In the genomic region with DNA sequence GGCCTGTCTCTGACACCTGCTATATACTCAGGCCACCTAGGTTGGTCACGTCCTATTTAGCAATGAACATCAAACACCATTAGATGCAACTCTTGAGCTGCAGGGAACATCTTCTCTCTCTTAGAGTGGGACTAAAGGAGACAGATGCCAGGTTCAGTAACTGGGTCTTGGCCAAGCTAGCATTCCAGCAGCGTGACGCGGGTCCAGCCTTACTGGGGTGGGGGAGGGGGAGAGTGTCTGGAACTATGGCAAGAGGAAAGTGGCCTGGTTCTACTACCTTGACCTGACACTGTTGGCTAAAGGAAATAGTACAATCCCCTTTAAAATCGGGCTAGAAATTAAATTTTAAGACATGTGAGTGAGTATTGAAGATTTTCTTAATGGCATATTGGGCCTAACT, we compare ENCODE assay signal across 17 mouse cellular contexts. TPM values are rescaled to one million over a fixed set of nuclear protein-coding genes. Genes with fewer than 3 reads are reported as not detected.
DNase-seq lines count a peak whose midpoint lies in the region; ATAC-seq and TF ChIP-seq lines count a peak whose summit lies in the region.
"Had no signal": no experiment of that assay in that cellular context is flagged by ENCODE, and none has a peak within 500 bp of the region (broad histone marks: within the 10 kb centered on the region; RNA-seq: fewer than 3 reads in every experiment).

No protein-coding gene starts in this region.

- intact Hi-C loops in left cerebral cortex, postnatal 10 days (cut with DNase I): no loop called here

- H3K4me3 ChIP-seq in heart, embryonic 14.5 days (ENCODE audit: control insufficient read depth in 1 of 2, insufficient read depth in 1 of 2, low read depth in 1 of 2, low read length in 2 of 2): no peak overlapping the region
- H3K4me3 ChIP-seq in neural tube, embryonic 13.5 days: no peak overlapping the region
- H3K4me3 ChIP-seq in intestine, postnatal 0 days (ENCODE audit: low read depth, low read length): no peak overlapping the region
- H3K4me3 ChIP-seq: left cerebral cortex, adult 2 months; limb, embryonic 15.5 days had no signal

- peaks cover 38 to 52% of the 10 kb centered on the region in 2 experiments for H3K4me1 ChIP-seq in heart, embryonic 14.5 days (ENCODE audit: control insufficient read depth in 2 of 2, insufficient read depth in 2 of 2, low read length in 2 of 2)
- H3K4me1 ChIP-seq in neural tube, embryonic 13.5 days (replicated peaks): peaks cover 56% of the 10 kb centered on the region
- no peaks in the 10 kb centered on the region for H3K4me1 ChIP-seq in intestine, postnatal 0 days (replicated peaks; ENCODE audit: control insufficient read depth, insufficient read depth, low read length)

- 38% methylated on average over 5 of the region's 5 CpGs for WGBS in heart, embryonic 14.5 days
- WGBS in neural tube, embryonic 13.5 days: 86% methylated on average over 5 of the region's 5 CpGs
- WGBS in intestine, postnatal 0 days: 73% methylated on average over 5 of the region's 5 CpGs

- no peak overlapping the region for H3K4me2 ChIP-seq in heart, embryonic 14.5 days (ENCODE audit: low read length)
- H3K4me2 ChIP-seq in neural tube, embryonic 13.5 days: no peak overlapping the region
- no peak overlapping the region for H3K4me2 ChIP-seq in intestine, postnatal 0 days (replicated peaks; ENCODE audit: low read depth)
- H3K4me2 ChIP-seq: limb, embryonic 15.5 days had no signal

- ATAC-seq in heart, embryonic 14.5 days (ENCODE audit: insufficient number of reproducible peaks, insufficient read depth, low FRiP score, low read depth): no peak
- no peak for ATAC-seq in neural tube, embryonic 13.5 days (ENCODE audit: low read depth)
- ATAC-seq in intestine, postnatal 0 days: no peak
- ATAC-seq: forebrain, embryonic 16.5 days had no signal

- H3K9ac ChIP-seq in heart, embryonic 14.5 days (ENCODE audit: low read length): no peak overlapping the region
- no peak overlapping the region for H3K9ac ChIP-seq in neural tube, embryonic 13.5 days
- no peak overlapping the region for H3K9ac ChIP-seq in intestine, postnatal 0 days (ENCODE audit: low read depth, low read length)
- H3K9ac ChIP-seq: limb, embryonic 15.5 days had no signal

- H3K36me3 ChIP-seq in heart, embryonic 14.5 days (ENCODE audit: control insufficient read depth, insufficient read depth, low read length): peaks cover 81% of the 10 kb centered on the region
- peaks cover 40% of the 10 kb centered on the region for H3K36me3 ChIP-seq in neural tube, embryonic 13.5 days
- peaks cover 74% of the 10 kb centered on the region for H3K36me3 ChIP-seq in intestine, postnatal 0 days (ENCODE audit: control insufficient read depth, insufficient read depth)

- no peaks in the 10 kb centered on the region for H3K9me3 ChIP-seq in heart, embryonic 14.5 days (ENCODE audit: control insufficient read depth, low read length)
- no peaks in the 10 kb centered on the region for H3K9me3 ChIP-seq in neural tube, embryonic 13.5 days
- no peaks in the 10 kb centered on the region for H3K9me3 ChIP-seq in intestine, postnatal 0 days (ENCODE audit: control insufficient read depth)
- H3K9me3 ChIP-seq: limb, embryonic 15.5 days had no signal

- peak; percentile 61 to 79 for DNase-seq in adrenal gland, adult (ENCODE audit: inconsistent age in 2 of 2, low spot score in 1 of 2)
- no peak for DNase-seq in adrenal gland, adult 8-10 months
- DNase-seq in heart, adult 8-10 months (ENCODE audit: low spot score): no peak
- DNase-seq in neural tube, embryonic 10.5 days (ENCODE audit: extremely low spot score, low spot score): no peak
- DNase-seq in left cerebral cortex, postnatal 10 days (ENCODE audit: extremely low spot score in 1 of 2, low spot score in 2 of 2): no peak
- DNase-seq: cerebellum, adult 8-10 months; embryo, embryonic 11 days; gastrocnemius, postnatal 10 days; kidney, adult 9 months; midbrain, embryonic 14.5 days; thymus, postnatal 14 days had no signal

- no peak for TF ChIP-seq CTCF in intestine, postnatal 0 days (IDR thresholded peaks at IDR 0.05; ENCODE audit: low read depth)

- H3K27me3 ChIP-seq in heart, embryonic 14.5 days (ENCODE audit: control insufficient read depth, insufficient read depth, low read length): no peaks in the 10 kb centered on the region
- no peaks in the 10 kb centered on the region for H3K27me3 ChIP-seq in neural tube, embryonic 13.5 days
- no peaks in the 10 kb centered on the region for H3K27me3 ChIP-seq in intestine, postnatal 0 days (replicated peaks; ENCODE audit: control insufficient read depth, insufficient read depth, low read length)
- H3K27me3 ChIP-seq: limb, embryonic 15.5 days had no signal

- H3K27ac ChIP-seq in heart, embryonic 14.5 days (replicated peaks in 1 of 2; ENCODE audit: control insufficient read depth in 1 of 2, insufficient read depth in 1 of 2, low read depth in 2 of 2, low read length in 2 of 2): peak overlapping the region; percentile 41 to 58
- H3K27ac ChIP-seq in neural tube, embryonic 13.5 days (replicated peaks): peak overlapping the region; percentile 84
- H3K27ac ChIP-seq in intestine, postnatal 0 days (ENCODE audit: low read depth, low read length): no peak overlapping the region
- H3K27ac ChIP-seq: left cerebral cortex, adult 2 months; limb, embryonic 15.5 days had no signal

RNA-seq across cellular contexts. Expression of a gene that starts 43.6 kb away (rescaled TPM):
- total RNA-seq in adrenal gland, adult 8-10 months (2022): 100 to 1,000 TPM; 130 to 162 (median 139) TPM
- polyA plus RNA-seq in heart, embryonic 14.5 days (2014; fragmentation: Nextera tagmentation; extraction: Ambion mirVana): 102 and 107 TPM in 2 replicates
- 10 to 100 TPM; 39.0 to 48.2 (median 45.6) TPM for total RNA-seq in heart, adult 8-10 months (2022)
- 367 and 382 TPM in 2 replicates for polyA plus RNA-seq in neural tube, embryonic 13.5 days (2015; fragmentation: Nextera tagmentation; extraction: Ambion mirVana)
- polyA plus RNA-seq in intestine, postnatal 0 days (2015; fragmentation: Nextera tagmentation; extraction: Ambion mirVana): 132 and 138 TPM in 2 replicates
- total RNA-seq in left cerebral cortex, postnatal 10 days (2021): 10 to 100 TPM; 86.3 to 92.1 TPM

Comparison
In these comparisons a context has a peak if more than half of its experiments do, and no peak if none do; other contexts are left out.
1. DNase-seq: peak in adrenal gland, adult (2 of 2); none in adrenal gland, adult 8-10 months (single experiment), heart, adult 8-10 months (single experiment), neural tube, embryonic 10.5 days (single experiment) and left cerebral cortex, postnatal 10 days (0 of 2).